Mouse (Mus musculus) adrenal gland (tissue): ENCODE measurements around the gene Oxsr1.
"Not testable (repeated sequence)": the region's sequence is repeated elsewhere in the genome, so short reads cannot be mapped to it uniquely, and the experiment has no call there.

Experiments
- intact Hi-C: fragments of 180-260 bp; cut with DNase I; formaldehyde crosslinking; loops from one replicate; pipeline ENCODE4 v1.15.1; 2025
- long read RNA-seq, 2 experiments: library from polyadenylated mRNA; unstranded; transcript quantifications; one replicate each; pipeline ENCODE4 v2.0.0; 2020; ENCODE audit warnings: borderline replicate concordance in 1 of 2; ENCODE audit not compliant: insufficient replicate concordance in 1 of 2

Oxsr1 gene
- long read RNA-seq, experiment 1, result 0 reads
- long read RNA-seq, experiment 2, partial matches to known transcripts, result 2 of 7 reads
- long read RNA-seq, experiment 2, other reads (novel, unspliced or antisense), result 5 of 7 reads

GRCm38 (mm10) chr9:119322289-119323259, at the start of gene Oxsr1:
Gene Oxsr1 (minus strand): TSS chr9:119322427.
- intact Hi-C loops, result loop anchor here (2.0 kb wide), 1 partner anchor 18 kb away; the partner anchor contains the start of gene Myd88

DNA sequence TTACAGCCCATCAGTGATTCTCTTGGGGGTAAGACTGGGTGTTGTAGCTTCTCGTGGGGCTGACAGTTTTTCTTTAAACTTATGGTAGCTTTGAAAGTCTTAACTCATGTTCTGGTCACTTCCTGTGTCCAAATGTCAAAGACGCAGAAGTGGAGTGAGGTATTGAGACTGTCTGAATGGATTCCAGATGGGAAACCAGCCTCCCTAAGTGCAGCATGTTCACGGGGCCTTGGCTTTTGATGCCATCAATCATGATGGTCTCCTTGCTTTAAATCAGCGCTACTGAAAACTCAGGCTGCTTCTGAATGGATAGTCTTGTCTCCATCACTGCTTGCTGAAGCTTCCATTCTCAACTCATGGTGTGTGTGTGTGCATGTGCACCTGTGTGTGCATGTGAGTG, 49.0 kb upstream of the Oxsr1 start:
- intact Hi-C loops, result no loop called here

GRCm38 (mm10) chr9:119370770-119371169, 48.5 kb upstream of the Oxsr1 start:
- intact Hi-C loops, result not testable (repeated sequence)

DNA sequence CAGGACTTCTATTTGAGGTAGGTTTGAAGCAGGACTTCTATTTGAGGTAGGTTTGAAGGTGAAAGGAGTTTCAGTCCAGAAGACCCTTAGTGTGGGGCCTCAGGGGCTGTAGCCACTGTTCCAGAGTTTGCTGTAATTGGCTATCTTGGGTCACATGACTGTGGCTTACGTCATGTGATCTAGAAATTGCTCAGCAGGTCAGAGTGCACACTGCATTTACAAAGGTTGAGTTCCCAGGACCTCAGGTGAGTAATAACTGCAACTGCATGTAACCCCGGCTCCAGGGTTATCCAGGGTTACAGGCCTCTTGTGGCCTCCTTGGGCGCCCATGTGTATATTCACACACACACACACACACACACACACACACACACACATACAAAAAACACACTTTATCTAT, 46.1 kb upstream of the Oxsr1 start:
- intact Hi-C loops, result no loop called here

DNA sequence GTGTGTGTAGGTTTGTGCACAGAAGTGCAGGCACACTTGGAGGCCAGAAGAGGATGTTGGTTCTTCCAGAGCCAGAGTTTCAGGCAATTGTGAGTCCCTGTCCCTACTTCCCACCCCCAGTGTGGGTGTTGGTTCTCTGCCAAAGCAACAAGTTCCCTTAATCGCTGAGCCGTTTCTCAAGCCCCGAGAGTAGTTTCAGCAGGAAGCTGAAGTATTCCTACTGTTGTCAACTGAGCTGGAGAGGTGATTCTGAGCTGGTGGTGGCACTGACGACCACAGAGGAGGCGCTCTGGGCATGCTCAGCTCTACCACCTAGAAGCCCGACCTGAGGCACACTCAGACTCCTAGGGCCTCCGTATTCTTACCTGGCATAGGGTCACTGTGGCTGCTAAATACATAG, 43.1 kb upstream of the Oxsr1 start, which contains the start of gene Slc22a14:
Gene Slc22a14, minus strand, starts transcription at position 270 of the 400 bp plus-strand sequence.
- intact Hi-C loops, result no loop called here

GRCm38 (mm10) chr9:119363229-119363628, 41.0 kb upstream of the Oxsr1 start:
- intact Hi-C loops, result no loop called here

DNA sequence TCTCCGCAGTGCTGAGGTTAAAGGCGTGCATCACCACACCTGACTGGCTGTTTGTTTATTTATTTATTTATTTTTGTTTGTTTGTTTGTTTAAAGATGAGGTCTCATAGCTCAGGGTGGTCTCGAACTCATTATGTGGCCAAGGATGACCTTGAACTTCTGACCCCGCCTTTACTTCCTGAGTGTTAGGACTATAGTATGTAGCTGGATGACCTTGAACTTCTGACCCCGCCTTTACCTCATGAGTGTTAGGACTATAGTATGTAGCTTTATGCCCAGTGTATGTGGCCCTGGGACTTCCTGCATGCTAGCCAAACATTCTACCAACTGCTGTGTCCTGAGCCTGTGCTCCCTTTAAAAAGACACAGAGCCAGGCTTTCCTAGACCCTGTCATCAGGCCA, 39.2 kb upstream of the Oxsr1 start:
- intact Hi-C loops, result no loop called here

DNA sequence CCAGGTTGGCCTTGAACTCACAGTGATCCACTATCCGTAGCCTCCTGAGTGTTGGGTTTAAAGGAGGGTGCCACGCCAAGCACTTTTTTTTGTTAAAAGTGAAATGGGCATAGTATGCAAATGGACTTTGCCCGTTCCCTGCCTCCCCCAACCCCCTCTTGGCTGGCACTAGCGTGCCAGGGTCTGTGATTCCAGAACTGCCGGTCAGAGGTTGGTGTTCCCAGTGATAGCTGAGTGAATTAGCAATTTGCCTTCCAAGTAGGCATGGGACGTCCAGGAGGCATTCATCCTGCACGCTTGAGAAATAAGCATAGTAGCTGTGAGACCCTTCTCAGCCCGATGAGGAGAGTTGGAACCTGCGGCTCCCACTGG, 35.8 kb upstream of the Oxsr1 start:
- intact Hi-C loops, result loop anchor here (5.0 to 10.0 kb wide), 2 partner anchors 44 to 53 kb away; partner anchors contain the start of gene Acvr2b

DNA sequence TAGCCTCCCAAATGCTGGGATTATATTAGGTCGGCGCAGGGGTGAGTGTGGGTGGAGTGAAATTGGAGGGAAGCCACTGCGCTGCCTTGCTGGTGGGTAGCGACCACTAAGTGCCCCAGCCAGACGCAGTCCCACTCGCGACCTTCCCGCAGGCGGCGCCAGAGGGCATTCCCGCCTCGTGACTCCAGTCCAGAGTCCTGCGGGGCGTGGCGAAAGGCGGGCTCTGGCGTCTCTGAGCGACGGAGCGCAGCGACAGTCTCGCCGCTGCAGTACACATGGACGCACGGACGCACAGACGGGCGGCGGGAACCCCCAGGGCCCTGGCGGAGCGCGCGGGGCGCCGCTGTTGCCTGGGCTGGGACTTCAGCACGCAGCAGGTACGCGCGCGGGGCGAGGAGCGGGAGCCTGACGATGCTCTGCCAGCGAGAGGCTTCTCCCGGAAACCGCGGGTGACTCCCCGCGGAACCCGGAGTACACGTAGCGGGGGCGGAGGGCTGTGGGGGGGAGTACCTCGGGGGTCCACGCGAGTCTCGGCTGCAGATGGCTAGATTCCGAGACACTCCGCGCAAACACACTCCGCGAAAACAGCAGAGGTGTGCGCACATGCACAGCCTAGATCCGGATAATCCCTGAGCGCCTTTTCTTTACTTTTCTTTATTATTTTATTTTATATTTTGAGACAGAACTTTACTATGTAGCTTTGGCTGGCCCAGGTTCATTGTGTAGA, 35.3 kb upstream of the Oxsr1 start, which contains the start of gene Xylb:
Gene Xylb, plus strand, starts transcription at position 51 of the 727 bp plus-strand sequence.
- intact Hi-C loops, result loop anchor here (2.0 to 10.0 kb wide), 3 partner anchors 45 to 73 kb away; partner anchors contain the start of gene Acvr2b

DNA sequence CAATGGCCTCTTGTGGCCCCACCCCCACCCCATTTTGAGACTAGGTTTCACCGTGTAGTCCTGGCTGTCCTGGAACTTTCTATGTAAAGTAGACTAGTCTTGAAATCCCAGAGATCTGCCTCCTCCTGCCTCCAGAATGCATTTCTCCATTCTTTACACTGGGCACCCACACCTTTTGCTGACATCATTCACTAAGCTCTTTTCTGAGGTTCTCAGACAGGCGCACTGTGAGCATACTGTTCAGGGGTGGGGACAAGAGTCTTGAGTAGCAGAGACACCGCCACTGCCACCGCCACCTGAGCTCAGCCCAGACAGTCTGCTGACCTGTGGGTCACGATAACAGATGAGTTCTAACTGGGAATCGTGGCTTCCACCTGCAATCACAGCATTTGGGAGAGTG, 33.7 kb upstream of the Oxsr1 start:
- intact Hi-C loops, result loop anchor here (2.0 to 10.0 kb wide), 3 partner anchors 46 to 75 kb away; partner anchors contain the start of gene Acvr2b

- intact Hi-C loops, result loop anchor here (5.0 to 10.0 kb wide), 2 partner anchors 49 to 197 kb away; partner anchors contain the start of genes Acaa1b and Gm47289
Observed at GRCm38 (mm10) chr9:119353926-119354325, 31.7 kb upstream of the Oxsr1 start.

GRCm38 (mm10) chr9:119352060-119352459, 29.8 kb upstream of the Oxsr1 start:
- intact Hi-C loops, result loop anchor here (5.0 to 10.0 kb wide), 2 partner anchors 47 to 195 kb away; partner anchors contain the start of genes Acaa1b and Gm47289

GRCm38 (mm10) chr9:119350947-119351705, 28.9 kb upstream of the Oxsr1 start:
- intact Hi-C loops, result loop anchor here (5.0 to 10.0 kb wide), 2 partner anchors 46 to 194 kb away; partner anchors contain the start of genes Acaa1b and Gm47289

- intact Hi-C loops, result loop anchor here (5.0 to 10.0 kb wide), 2 partner anchors 46 to 193 kb away; partner anchors contain the start of genes Acaa1b and Gm47289
Observed at GRCm38 (mm10) chr9:119350531-119350930, 28.3 kb upstream of the Oxsr1 start.

- intact Hi-C loops, result no loop called here
Observed at GRCm38 (mm10) chr9:119346376-119346775, 24.1 kb upstream of the Oxsr1 start.

DNA sequence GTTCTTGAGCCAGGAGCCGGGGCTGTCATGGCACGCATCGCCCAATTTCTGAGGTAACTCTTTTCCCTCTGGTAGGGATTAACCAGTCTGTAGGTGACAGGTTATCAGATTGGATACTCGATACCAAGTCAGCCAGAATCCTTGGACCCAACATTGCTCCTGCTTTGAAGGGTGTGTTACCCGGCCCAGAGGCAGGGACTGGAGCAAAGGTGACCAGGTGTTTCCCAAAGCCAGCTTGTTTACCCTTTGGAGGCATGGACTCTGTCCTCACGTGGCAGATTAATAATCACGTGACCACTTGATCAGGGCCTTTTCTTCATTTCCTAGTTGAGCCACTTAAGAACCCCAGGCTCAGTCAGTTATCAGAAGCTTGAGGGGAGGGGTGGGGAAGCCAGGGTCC, 20.5 kb upstream of the Oxsr1 start:
- intact Hi-C loops, result no loop called here

GRCm38 (mm10) chr9:119340909-119341816, 18.9 kb upstream of the Oxsr1 start, which contains the start of gene Myd88:
Gene Myd88 (minus strand): TSS chr9:119341411.
- intact Hi-C loops, result loop anchor here (2.0 kb wide), 1 partner anchor 18 kb away; the partner anchor contains the start of gene Oxsr1

DNA sequence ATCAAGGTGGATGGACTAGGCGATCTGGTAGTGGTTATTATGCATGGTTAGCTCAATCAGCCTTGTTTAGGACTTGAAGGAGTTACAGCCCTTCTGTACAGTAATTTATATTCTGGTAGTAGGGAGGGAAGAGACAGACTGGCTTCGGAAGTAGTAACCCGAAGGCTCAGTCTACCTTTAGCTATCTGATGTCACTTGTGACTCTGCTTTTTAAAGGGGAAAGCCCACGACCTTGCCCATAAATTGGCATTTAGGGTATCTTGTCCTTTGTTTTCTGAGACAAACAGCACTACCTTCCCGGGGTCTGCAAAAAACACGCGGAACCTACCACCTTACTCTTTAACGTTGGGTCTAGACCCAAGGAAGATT, 18.0 kb upstream of the Oxsr1 start:
- intact Hi-C loops, result loop anchor here (2.0 kb wide), 1 partner anchor 17 kb away; the partner anchor contains the start of gene Oxsr1
